Mouse (Mus musculus): ENCODE data around the gene Gsc. TPM values are rescaled to one million over a fixed set of nuclear protein-coding genes. Genes with fewer than 3 reads are reported as not detected.

Gsc gene
- 0.25 TPM for polyA plus RNA-seq (2014; fragmentation: Illumina TruSeq; extraction: RNeasy Lipid Tissue Mini Kit (QIAGEN cat#74804); ENCODE audit: low read depth, low replicate concordance)

GRCm38 (mm10) chr12:104472601-104473424, at the start of gene Gsc:
TSS of gene Gsc (minus strand) at chr12:104473330.

Other genes with a start within 250 kb of the Gsc start
- gene Serpina3g, start 237.1 kb downstream of the Gsc start, polyA plus RNA-seq (2014; fragmentation: Illumina TruSeq; extraction: RNeasy Lipid Tissue Mini Kit (QIAGEN cat#74804); ENCODE audit: low read depth, low replicate concordance): 3.7 TPM
- 0.86 TPM for gene Serpina3i, start 210.2 kb downstream of the Gsc start, polyA plus RNA-seq (2014; fragmentation: Illumina TruSeq; extraction: RNeasy Lipid Tissue Mini Kit (QIAGEN cat#74804); ENCODE audit: low read depth, low replicate concordance)
- 0.55 TPM for gene Serpina3j, start 158.8 kb downstream of the Gsc start, polyA plus RNA-seq (2014; fragmentation: Illumina TruSeq; extraction: RNeasy Lipid Tissue Mini Kit (QIAGEN cat#74804); ENCODE audit: low read depth, low replicate concordance)
- gene Serpina3k, start 134.8 kb downstream of the Gsc start, polyA plus RNA-seq (2014; fragmentation: Illumina TruSeq; extraction: RNeasy Lipid Tissue Mini Kit (QIAGEN cat#74804); ENCODE audit: low read depth, low replicate concordance): 4.6 TPM
- gene Serpina3m, start 134.8 kb downstream of the Gsc start, polyA plus RNA-seq (2014; fragmentation: Illumina TruSeq; extraction: RNeasy Lipid Tissue Mini Kit (QIAGEN cat#74804); ENCODE audit: low read depth, low replicate concordance): 3.7 TPM
- 177 TPM for gene Serpina3n, start 66.6 kb downstream of the Gsc start, polyA plus RNA-seq (2014; fragmentation: Illumina TruSeq; extraction: RNeasy Lipid Tissue Mini Kit (QIAGEN cat#74804); ENCODE audit: low read depth, low replicate concordance)

All from adipose tissue, adult 10 weeks (tissue).